Mouse (Mus musculus): ENCODE data around the gene Gm28048.

GRCm38 (mm10) chr11:22792149-22792548 lies 189.7 kb downstream of the Gm28048 start:
- TF ChIP-seq CTCF (IDR thresholded peaks at IDR 0.05; ENCODE audit: insufficient read depth, low read length) (no peak), POLR2A (IDR thresholded peaks at IDR 0.05; ENCODE audit: borderline replicate concordance, extremely low read depth, low read depth, low read length) (no peak)

All from lung, adult 2 months (tissue).